Mouse (Mus musculus) CD4-positive, CD25-positive, alpha-beta regulatory T cell, adult 2 months (primary cell): ENCODE measurements at regions not wholly inside any gene's neighbourhood (a gene's known extent, or its start where the extent isn't known, plus 50 kb on each side); places are given as distances from the start of the nearest gene placed in this dataset.

Source experiments
- DNase-seq: peaks from one replicate; pipeline ENCODE4 v3.0.0-alpha.2; 2012; ENCODE audit warnings: low read depth, low spot score

GRCm38 (mm10) chr10:24493392-24493791 is 101.8 kb upstream of the Ccn2 start:
- DNase-seq, result no peak

- no peak for DNase-seq
Measured at GRCm38 (mm10) chr10:24493936-24494335, 101.3 kb upstream of the Ccn2 start.

- DNase-seq, result no peak
Measured at GRCm38 (mm10) chr10:24519795-24520512, 75.3 kb upstream of the Ccn2 start.

GRCm38 (mm10) chr10:24520515-24520914 is 74.7 kb upstream of the Ccn2 start:
- DNase-seq, result no peak

- DNase-seq, result no peak
Measured at GRCm38 (mm10) chr10:24532776-24533175, 62.5 kb upstream of the Ccn2 start.

GRCm38 (mm10) chr10:24534901-24535300 is 60.3 kb upstream of the Ccn2 start:
- DNase-seq, result no peak

- no peak for DNase-seq
Measured at GRCm38 (mm10) chr10:24535461-24535860, 59.8 kb upstream of the Ccn2 start.

GRCm38 (mm10) chr10:24541990-24542389 is 53.3 kb upstream of the Ccn2 start:
- DNase-seq, result no peak
